Mouse (Mus musculus): Measurements from ENCODE around the gene Emb. TPM values are rescaled to one million over a fixed set of nuclear protein-coding genes. Genes with fewer than 3 reads are reported as not detected.
A peak's percentile ranks its signal among the peaks of the same experiment; 100 is the strongest.

Emb gene
- total RNA-seq, 2 experiments from 2014 or later, result 25.7 to 29.9 TPM

DNA sequence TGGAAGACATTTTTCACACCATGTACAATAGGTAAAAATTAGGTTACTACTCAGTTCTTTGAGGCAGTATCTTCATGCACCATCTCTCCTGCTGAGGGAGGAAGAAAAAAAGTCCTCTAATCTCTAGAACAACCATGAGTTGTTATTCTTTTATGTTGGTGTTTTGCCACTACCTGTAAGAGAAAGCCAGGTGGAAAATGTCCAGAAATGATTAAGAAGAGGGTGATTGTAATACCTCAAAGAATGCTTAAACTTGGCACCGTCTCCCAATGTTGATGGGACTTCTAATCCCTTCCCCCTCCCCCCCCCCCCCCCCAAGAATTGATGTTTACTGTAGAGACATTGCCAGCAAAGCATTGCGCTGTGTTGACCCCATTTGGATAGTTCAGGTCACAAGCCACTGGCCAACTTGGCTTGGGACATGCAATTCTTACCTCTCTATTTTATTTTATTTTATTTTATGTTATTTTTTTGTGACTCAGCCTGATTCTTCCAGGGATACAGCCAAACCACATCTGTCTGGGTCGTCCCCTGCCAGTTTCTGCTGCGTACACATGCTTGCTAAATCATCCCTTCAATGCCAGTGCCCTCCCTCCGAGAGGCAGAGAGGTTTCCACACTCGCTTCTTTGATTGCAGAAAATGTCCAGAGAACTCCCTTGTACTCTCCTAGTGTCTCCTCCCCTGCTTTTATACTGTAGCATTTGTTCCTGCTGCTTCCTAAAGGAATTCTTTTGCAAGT is 22.2 kb downstream of the Emb start:
- H3K4me3 ChIP-seq, result no peak overlapping the region
- DNase-seq (ENCODE audit: low spot score in 2 of 2), result no peak
- H3K27ac ChIP-seq, result no peak overlapping the region
- TF ChIP-seq CTCF (conservative IDR thresholded peaks at IDR 0.05), result no peak

DNA sequence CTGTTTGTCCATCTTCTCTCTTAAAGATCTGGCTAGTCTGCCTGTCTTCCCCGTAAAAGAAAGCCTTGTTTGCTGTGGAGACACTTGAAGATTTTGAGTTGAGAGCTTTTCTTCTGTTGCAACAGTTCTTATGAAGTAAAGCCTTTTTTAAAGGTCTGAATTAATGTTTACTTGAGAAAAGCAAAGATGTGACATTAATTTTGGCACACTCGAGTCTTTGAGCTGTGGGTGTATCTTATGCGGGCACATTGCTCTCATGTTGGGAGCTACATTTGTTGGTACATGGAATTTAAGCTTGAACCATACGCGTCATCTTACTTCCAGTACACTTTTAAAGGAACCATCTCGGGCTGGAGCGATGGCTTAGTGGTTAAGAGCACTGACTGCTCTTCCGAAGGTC is 25.5 kb downstream of the Emb start:
- no peak for TF ChIP-seq CTCF (conservative IDR thresholded peaks at IDR 0.05)
- no peak overlapping the region for H3K4me3 ChIP-seq
- H3K27ac ChIP-seq, result no peak overlapping the region
- no peak for DNase-seq (ENCODE audit: low spot score in 2 of 2)

DNA sequence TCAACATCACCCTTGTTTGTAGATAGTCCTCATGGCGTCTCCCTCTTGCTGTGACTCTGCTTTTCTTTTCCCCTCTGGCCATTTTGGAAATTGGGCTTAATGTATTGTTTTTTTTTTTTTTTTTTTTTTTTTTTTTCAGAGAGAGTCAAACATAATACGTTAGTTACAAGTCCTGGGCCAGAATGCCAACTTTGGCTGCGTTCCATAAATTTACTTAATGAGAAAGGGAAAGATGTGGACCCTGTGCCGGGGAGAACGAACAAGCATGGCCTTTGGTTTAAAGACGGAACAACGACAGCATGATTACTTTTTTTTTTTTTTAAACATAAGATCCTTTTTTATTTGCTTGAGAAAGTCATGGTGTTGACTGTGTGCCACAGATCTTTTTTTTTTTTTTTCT is 26.1 kb downstream of the Emb start:
- DNase-seq (ENCODE audit: low spot score in 2 of 2), result no peak
- Histone ChIP-seq H3K27ac (no peak overlapping the region), H3K4me3 (no peak overlapping the region)
- no peak for TF ChIP-seq CTCF (conservative IDR thresholded peaks at IDR 0.05)

DNA sequence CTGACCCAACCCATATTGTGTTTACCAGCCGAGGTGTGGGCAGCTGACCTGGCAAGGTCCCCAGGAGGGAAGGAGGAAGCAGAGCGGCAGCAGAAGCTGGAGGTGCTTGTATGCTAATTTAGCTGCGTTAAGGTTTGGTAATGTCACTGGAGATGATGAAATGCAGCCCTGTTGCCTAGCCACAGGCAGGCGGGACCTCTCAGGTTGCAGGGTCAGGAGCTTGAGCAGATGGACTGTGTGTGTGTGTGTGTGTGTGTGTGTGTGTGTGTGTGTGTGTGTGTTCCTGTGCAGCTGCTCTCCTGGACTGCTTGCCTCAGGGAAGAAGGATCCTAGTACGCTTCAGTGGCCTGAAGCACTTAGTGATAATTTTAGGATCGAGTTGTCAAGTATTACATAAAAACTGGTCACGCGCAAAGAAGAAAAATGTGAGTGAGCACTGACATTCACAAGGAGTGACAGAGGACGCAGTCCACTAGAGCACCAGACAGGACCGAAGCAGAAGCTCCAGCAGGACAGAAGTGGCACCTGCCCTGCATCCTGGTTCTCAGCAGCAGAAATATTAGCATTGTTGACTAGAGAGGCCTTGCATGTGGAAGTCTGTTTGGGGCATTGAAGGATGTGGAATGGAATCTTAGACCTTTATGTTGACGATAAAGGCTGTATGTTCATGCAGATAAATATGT is 27.3 kb downstream of the Emb start:
- Histone ChIP-seq H3K4me3 (no peak overlapping the region), H3K27ac (peak overlapping the region; percentile 51)
- DNase-seq (ENCODE audit: low spot score in 2 of 2), result no peak
- no peak for TF ChIP-seq CTCF (conservative IDR thresholded peaks at IDR 0.05)

DNA sequence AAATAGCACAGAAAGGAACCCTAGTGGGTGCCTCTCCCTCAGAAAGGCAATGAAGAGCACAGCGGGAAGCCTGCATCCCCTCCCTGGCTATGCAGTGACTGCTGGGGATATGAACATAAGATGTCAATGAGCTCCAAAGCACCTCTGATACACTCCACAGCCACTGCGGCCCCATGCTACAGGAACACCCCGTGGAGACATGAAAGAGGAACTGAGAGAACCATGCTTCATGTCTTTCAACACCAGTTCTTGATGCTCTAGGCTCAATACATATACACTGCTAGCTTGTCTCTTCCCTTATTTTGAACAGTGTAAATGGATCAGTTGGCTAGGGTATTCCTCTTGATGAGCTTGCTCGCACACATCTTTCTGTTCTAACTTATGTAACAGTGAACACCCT is 28.8 kb downstream of the Emb start:
- Histone ChIP-seq H3K27ac (no peak overlapping the region), H3K4me3 (no peak overlapping the region)
- DNase-seq (ENCODE audit: low spot score in 2 of 2), result no peak
- TF ChIP-seq CTCF (conservative IDR thresholded peaks at IDR 0.05), result no peak

GRCm38 (mm10) chr13:117242063-117242462 is 33.7 kb downstream of the Emb start:
- no peak for DNase-seq (ENCODE audit: low spot score in 2 of 2)
- TF ChIP-seq CTCF (conservative IDR thresholded peaks at IDR 0.05), result no peak
- Histone ChIP-seq H3K27ac (no peak overlapping the region), H3K4me3 (no peak overlapping the region)

DNA sequence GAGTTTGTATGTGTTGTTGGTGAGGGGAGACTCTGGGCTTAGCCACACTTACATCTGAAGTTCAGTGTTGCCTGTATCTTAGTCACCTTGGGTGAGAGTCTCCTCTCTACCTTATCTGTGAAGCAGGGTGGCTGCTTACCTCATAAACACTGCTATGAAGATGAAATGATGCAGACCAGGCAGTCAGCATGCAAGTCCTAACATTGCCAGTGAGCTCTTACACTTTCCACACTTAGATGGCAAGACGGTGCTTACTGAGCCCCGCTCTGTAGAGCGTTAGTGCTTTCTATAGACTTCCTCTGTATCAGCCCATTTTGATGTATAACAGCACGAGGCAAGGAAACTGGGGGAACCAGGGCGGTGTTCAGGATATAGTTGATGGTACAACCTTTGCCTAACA is 34.3 kb downstream of the Emb start:
- no peak for TF ChIP-seq CTCF (conservative IDR thresholded peaks at IDR 0.05)
- no peak overlapping the region for H3K27ac ChIP-seq
- no peak overlapping the region for H3K4me3 ChIP-seq
- no peak for DNase-seq (ENCODE audit: low spot score in 2 of 2)

- no peak for DNase-seq (ENCODE audit: low spot score in 2 of 2)
- no peak overlapping the region for H3K4me3 ChIP-seq
- no peak for TF ChIP-seq CTCF (conservative IDR thresholded peaks at IDR 0.05)
- H3K27ac ChIP-seq, result no peak overlapping the region
Measured at GRCm38 (mm10) chr13:117260704-117261103, 52.4 kb downstream of the Emb start.

DNA sequence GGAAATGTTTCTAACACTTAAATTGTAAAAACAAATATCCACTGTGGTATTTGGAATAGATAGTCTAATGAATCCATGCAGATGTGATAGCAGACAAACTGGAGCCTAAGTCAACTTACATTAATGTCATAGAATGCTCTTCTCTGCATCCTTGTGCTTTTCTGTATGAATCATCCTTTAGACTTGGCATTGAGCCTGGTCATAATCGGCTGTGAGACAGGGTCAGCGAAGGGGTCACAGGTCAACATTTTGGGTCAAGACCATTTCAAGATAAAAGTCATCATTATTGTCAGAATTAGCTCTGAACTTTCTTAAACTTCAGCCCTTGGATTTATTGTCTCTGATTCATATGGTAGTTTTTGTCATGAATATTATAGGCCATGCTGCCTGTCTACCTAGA is 57.8 kb downstream of the Emb start:
- no peak overlapping the region for H3K27ac ChIP-seq
- no peak for DNase-seq (ENCODE audit: low spot score in 2 of 2)
- H3K4me3 ChIP-seq, result no peak overlapping the region
- no peak for TF ChIP-seq CTCF (conservative IDR thresholded peaks at IDR 0.05)

- no peak overlapping the region for H3K27ac ChIP-seq
- no peak for DNase-seq (ENCODE audit: low spot score in 2 of 2)
- TF ChIP-seq CTCF (conservative IDR thresholded peaks at IDR 0.05), result no peak
- no peak overlapping the region for H3K4me3 ChIP-seq
Measured at GRCm38 (mm10) chr13:117267963-117268362, 59.6 kb downstream of the Emb start.

GRCm38 (mm10) chr13:117284036-117284435 is 75.7 kb downstream of the Emb start:
- H3K4me3 ChIP-seq, result no peak overlapping the region
- no peak for TF ChIP-seq CTCF (conservative IDR thresholded peaks at IDR 0.05)
- H3K27ac ChIP-seq, result no peak overlapping the region
- DNase-seq (ENCODE audit: low spot score in 2 of 2), result no peak

- no peak for DNase-seq (ENCODE audit: low spot score in 2 of 2)
- peak; percentile 53 for TF ChIP-seq CTCF (conservative IDR thresholded peaks at IDR 0.05)
- no peak overlapping the region for H3K27ac ChIP-seq
- H3K4me3 ChIP-seq, result no peak overlapping the region
Measured at GRCm38 (mm10) chr13:117286939-117287338, 78.6 kb downstream of the Emb start.

GRCm38 (mm10) chr13:117287400-117287799 is 79.1 kb downstream of the Emb start:
- H3K4me3 ChIP-seq, result no peak overlapping the region
- TF ChIP-seq CTCF (conservative IDR thresholded peaks at IDR 0.05), result no peak
- DNase-seq (ENCODE audit: low spot score in 2 of 2), result no peak
- no peak overlapping the region for H3K27ac ChIP-seq
